Mouse (Mus musculus): ENCODE results near the gene Sgms2. TPM values are rescaled to one million over a fixed set of nuclear protein-coding genes. Genes with fewer than 3 reads are reported as not detected.

The Sgms2 gene
- total and polyA plus RNA-seq, 3 experiments = not detected

DNA sequence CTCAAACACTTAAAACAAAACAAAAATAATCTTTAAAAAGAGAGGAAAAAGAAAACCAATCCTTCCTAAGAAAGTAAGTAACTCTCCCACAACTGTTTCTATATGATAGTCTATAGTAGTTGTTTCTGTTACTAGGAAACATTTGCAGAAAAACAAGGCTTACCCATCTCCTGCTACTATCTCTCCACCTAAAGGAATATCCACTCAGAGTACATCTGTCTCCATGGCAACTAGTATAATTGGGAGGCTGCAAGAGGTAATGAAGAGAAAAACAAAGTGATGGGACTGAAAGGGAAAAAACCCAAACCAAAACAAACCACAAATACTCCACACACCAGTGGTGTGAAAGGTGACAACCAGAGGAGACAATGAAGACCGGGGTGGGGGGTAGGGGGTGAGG is 17.7 kb downstream of the Sgms2 start:
- Histone ChIP-seq H3K36me3 (replicated peaks in 1 of 2; ENCODE audit: control insufficient read depth in 1 of 2, insufficient read depth in 1 of 2, low read length in 1 of 2) (no peaks in the 10 kb centered on the region), H3K4me1 (ENCODE audit: control insufficient read depth in 1 of 2, insufficient read depth in 2 of 2) (peaks cover 0 to 16% of the 10 kb centered on the region in 2 experiments; a peak in 2 of 4 replicates), H3K4me3 (replicated peaks in 1 of 3; ENCODE audit: low read depth in 2 of 3, low read length in 2 of 3, poor library complexity in 1 of 3) (no peak overlapping the region), H3K79me2 (replicated peaks; ENCODE audit: control insufficient read depth, extremely low read depth, insufficient read depth, poor library complexity, severe bottlenecking) (no peaks in the 10 kb centered on the region), H3K9ac (ENCODE audit: insufficient read depth, low read depth) (no peak overlapping the region), H3K27ac (ENCODE audit: insufficient read depth, low read depth) (no peak overlapping the region), H3K4me2 (ENCODE audit: insufficient read depth, low read depth, poor library complexity, severe bottlenecking) (no peak overlapping the region), H3K9me3 (replicated peaks; ENCODE audit: low read length) (no peaks in the 10 kb centered on the region), H3K27me3 (replicated peaks) (no peaks in the 10 kb centered on the region)
- dilution Hi-C loops (cut with MboI; ENCODE audit: extremely low pct_ligation_motif_present, extremely low pct_unique_long_range_greater_than_20kb, low sequenced_read_pairs) = no loop called here
- TF ChIP-seq TCF12 (IDR thresholded peaks at IDR 0.05; ENCODE audit: low read depth, low read length) = no peak
- DNase-seq (ENCODE audit: extremely low read depth) = no peak
- in situ Hi-C loops (cut with MboI; ENCODE audit: low pct_ligation_motif_present, low pct_unique_long_range_greater_than_20kb, low sequenced_read_pairs) = no loop called here

DNA sequence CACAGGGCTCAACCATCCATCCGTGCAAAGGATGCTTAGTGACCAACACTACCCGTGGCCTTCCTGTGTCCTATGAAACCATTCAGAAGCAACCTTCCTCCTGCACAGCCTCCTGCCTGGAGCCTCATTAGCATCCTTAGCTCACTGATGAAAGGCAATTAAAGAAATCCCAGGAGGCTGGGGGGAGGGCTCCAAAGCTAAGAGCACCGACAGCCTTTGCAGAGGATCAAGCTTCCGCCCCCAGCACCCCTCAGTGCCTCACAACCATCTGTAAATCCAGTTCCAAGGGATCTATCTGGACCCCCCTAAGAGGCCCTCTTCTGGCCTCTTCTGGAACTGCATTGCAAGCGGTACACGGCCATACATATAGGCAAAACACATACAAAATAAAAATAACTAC is 19.4 kb downstream of the Sgms2 start:
- Histone ChIP-seq H3K4me1 (ENCODE audit: control insufficient read depth in 1 of 2, insufficient read depth in 2 of 2) (peaks cover 0 to 16% of the 10 kb centered on the region in 2 experiments; a peak in 2 of 4 replicates), H3K27me3 (replicated peaks) (no peaks in the 10 kb centered on the region), H3K27ac (ENCODE audit: insufficient read depth, low read depth) (no peak overlapping the region), H3K36me3 (replicated peaks in 1 of 2; ENCODE audit: control insufficient read depth in 1 of 2, insufficient read depth in 1 of 2, low read length in 1 of 2) (no peaks in the 10 kb centered on the region), H3K4me3 (replicated peaks in 1 of 3; ENCODE audit: low read depth in 2 of 3, low read length in 2 of 3, poor library complexity in 1 of 3) (no peak overlapping the region), H3K4me2 (ENCODE audit: insufficient read depth, low read depth, poor library complexity, severe bottlenecking) (no peak overlapping the region), H3K79me2 (replicated peaks; ENCODE audit: control insufficient read depth, extremely low read depth, insufficient read depth, poor library complexity, severe bottlenecking) (no peaks in the 10 kb centered on the region), H3K9ac (ENCODE audit: insufficient read depth, low read depth) (no peak overlapping the region), H3K9me3 (replicated peaks; ENCODE audit: low read length) (no peaks in the 10 kb centered on the region)
- dilution Hi-C loops (cut with MboI; ENCODE audit: extremely low pct_ligation_motif_present, extremely low pct_unique_long_range_greater_than_20kb, low sequenced_read_pairs) (no loop called here), in situ Hi-C loops (cut with MboI; ENCODE audit: low pct_ligation_motif_present, low pct_unique_long_range_greater_than_20kb, low sequenced_read_pairs) (no loop called here)
- TF ChIP-seq MAZ (IDR thresholded peaks at IDR 0.05; ENCODE audit: low read depth, low read length) (no peak), JUND (conservative IDR thresholded peaks at IDR 0.05; ENCODE audit: low read depth, low read length) (no peak), CHD2 (IDR thresholded peaks at IDR 0.05; ENCODE audit: low read length) (no peak), MEF2A (IDR thresholded peaks at IDR 0.05; ENCODE audit: borderline replicate concordance, low read depth, low read length) (no peak), CTCF (conservative IDR thresholded peaks at IDR 0.05 in 1 of 2, IDR thresholded peaks at IDR 0.05 in 1 of 2; ENCODE audit: low read depth in 2 of 2, low read length in 2 of 2) (peak; percentile 16 to 27; a peak in 2 of 4 replicates)
- no peak for DNase-seq (ENCODE audit: extremely low read depth)

DNA sequence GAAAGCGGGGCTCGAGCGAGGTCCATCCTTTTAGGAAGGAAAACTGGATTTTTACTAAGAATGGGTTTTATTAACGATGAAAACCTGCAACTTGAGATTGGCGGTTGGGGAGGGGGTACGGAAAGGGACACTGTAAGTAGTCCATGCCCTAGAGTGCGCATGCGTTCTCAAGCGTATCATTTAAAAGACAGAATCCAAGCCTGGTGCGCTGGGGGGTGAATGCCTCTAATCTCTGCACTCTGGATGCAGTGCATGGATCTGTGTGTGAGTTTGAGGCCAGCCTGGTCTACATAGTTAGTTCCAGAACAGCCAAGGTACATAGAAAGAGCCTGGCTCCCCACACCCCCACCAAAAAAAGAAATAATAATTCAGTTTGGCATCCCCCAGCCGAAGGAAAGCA is 19.8 kb downstream of the Sgms2 start:
- DNase-seq (ENCODE audit: extremely low read depth) = no peak
- Histone ChIP-seq H3K27me3 (replicated peaks) (no peaks in the 10 kb centered on the region), H3K4me2 (ENCODE audit: insufficient read depth, low read depth, poor library complexity, severe bottlenecking) (no peak overlapping the region), H3K36me3 (replicated peaks in 1 of 2; ENCODE audit: control insufficient read depth in 1 of 2, insufficient read depth in 1 of 2, low read length in 1 of 2) (no peaks in the 10 kb centered on the region), H3K4me1 (ENCODE audit: control insufficient read depth in 1 of 2, insufficient read depth in 2 of 2) (peaks cover 0 to 16% of the 10 kb centered on the region in 2 experiments; a peak in 2 of 4 replicates), H3K9me3 (replicated peaks; ENCODE audit: low read length) (no peaks in the 10 kb centered on the region), H3K79me2 (replicated peaks; ENCODE audit: control insufficient read depth, extremely low read depth, insufficient read depth, poor library complexity, severe bottlenecking) (no peaks in the 10 kb centered on the region), H3K9ac (ENCODE audit: insufficient read depth, low read depth) (no peak overlapping the region), H3K27ac (ENCODE audit: insufficient read depth, low read depth) (no peak overlapping the region), H3K4me3 (replicated peaks in 1 of 3; ENCODE audit: low read depth in 2 of 3, low read length in 2 of 3, poor library complexity in 1 of 3) (no peak overlapping the region)
- dilution Hi-C loops (cut with MboI; ENCODE audit: extremely low pct_ligation_motif_present, extremely low pct_unique_long_range_greater_than_20kb, low sequenced_read_pairs) (no loop called here), in situ Hi-C loops (cut with MboI; ENCODE audit: low pct_ligation_motif_present, low pct_unique_long_range_greater_than_20kb, low sequenced_read_pairs) (no loop called here)
- no peak for TF ChIP-seq SIN3A (IDR thresholded peaks at IDR 0.05; ENCODE audit: low read length)
- TF ChIP-seq TCF12 (IDR thresholded peaks at IDR 0.05; ENCODE audit: low read depth, low read length) = no peak
- no peak for TF ChIP-seq TBP (conservative IDR thresholded peaks at IDR 0.05; ENCODE audit: low read depth, low read length)
- TF ChIP-seq MYC (IDR thresholded peaks at IDR 0.05; ENCODE audit: low read depth, low read length) = no peak
- no peak for TF ChIP-seq JUND (conservative IDR thresholded peaks at IDR 0.05; ENCODE audit: low read depth, low read length)
- no peak for TF ChIP-seq ZNF384 (IDR thresholded peaks at IDR 0.05; ENCODE audit: low read depth, low read length)
- no peak for TF ChIP-seq MAZ (IDR thresholded peaks at IDR 0.05; ENCODE audit: low read depth, low read length)
- TF ChIP-seq MXI1 (IDR thresholded peaks at IDR 0.05; ENCODE audit: low read depth, low read length) = no peak
- no peak for TF ChIP-seq CHD2 (IDR thresholded peaks at IDR 0.05; ENCODE audit: low read length)
- TF ChIP-seq ZC3H11A (IDR thresholded peaks at IDR 0.05; ENCODE audit: low read depth, low read length) = no peak
- TF ChIP-seq ETS1 (conservative IDR thresholded peaks at IDR 0.05; ENCODE audit: low read depth, low read length) = no peak
- TF ChIP-seq ELF1 (IDR thresholded peaks at IDR 0.05; ENCODE audit: low read depth, low read length) = no peak
- TF ChIP-seq POLR2A (IDR thresholded peaks at IDR 0.05; ENCODE audit: low read depth, low read length) = no peak
- TF ChIP-seq MAX (IDR thresholded peaks at IDR 0.05; ENCODE audit: low read length) = no peak
- no peak for TF ChIP-seq HCFC1 (IDR thresholded peaks at IDR 0.05; ENCODE audit: low read depth, low read length)
- TF ChIP-seq PAX5 (IDR thresholded peaks at IDR 0.05; ENCODE audit: low read length) = no peak
- TF ChIP-seq USF2 (conservative IDR thresholded peaks at IDR 0.05; ENCODE audit: low read depth, low read length) = no peak
- TF ChIP-seq ZKSCAN1 (IDR thresholded peaks at IDR 0.05; ENCODE audit: borderline replicate concordance, low read depth, low read length) = no peak
- TF ChIP-seq CTCF (conservative IDR thresholded peaks at IDR 0.05 in 1 of 2, IDR thresholded peaks at IDR 0.05 in 1 of 2; ENCODE audit: low read depth in 2 of 2, low read length in 2 of 2) = no peak

Data from CH12.LX (cell line).